Mouse (Mus musculus): ENCODE results near the gene Pgk1. TPM values are rescaled to one million over a fixed set of nuclear protein-coding genes. Genes with fewer than 3 reads are reported as not detected.

Pgk1 gene
- 50.7 and 67.9 TPM in 2 replicates for polyA plus RNA-seq (2012; rRNA removed)

DNA sequence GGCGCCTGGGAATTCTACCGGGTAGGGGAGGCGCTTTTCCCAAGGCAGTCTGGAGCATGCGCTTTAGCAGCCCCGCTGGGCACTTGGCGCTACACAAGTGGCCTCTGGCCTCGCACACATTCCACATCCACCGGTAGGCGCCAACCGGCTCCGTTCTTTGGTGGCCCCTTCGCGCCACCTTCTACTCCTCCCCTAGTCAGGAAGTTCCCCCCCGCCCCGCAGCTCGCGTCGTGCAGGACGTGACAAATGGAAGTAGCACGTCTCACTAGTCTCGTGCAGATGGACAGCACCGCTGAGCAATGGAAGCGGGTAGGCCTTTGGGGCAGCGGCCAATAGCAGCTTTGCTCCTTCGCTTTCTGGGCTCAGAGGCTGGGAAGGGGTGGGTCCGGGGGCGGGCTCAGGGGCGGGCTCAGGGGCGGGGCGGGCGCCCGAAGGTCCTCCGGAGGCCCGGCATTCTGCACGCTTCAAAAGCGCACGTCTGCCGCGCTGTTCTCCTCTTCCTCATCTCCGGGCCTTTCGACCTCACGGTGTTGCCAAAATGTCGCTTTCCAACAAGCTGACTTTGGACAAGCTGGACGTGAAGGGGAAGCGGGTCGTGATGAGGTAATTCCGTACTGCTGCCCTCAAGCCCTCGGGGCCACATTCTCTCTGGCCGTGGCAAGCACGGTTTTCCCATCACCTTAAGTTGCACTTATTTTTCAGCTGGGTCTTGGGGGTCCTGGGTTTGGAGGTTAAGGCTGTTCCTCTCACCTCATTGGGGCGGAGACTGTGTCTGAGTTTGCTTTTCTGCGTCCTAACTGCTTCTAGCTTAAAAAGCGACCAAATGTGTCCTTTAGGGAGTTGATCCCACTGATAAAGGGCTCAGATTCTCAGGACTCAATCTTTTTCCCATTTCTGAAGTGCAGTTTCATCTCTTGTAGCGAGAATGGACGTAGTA is at the start of gene Pgk1:
TSS of gene Pgk1 (plus strand) at position 388 of the 937 bp plus-strand sequence.
- H3K4me3 ChIP-seq (ENCODE audit: low read depth, low read length): peak within 1 kb of the TSS; percentile 92
- no peaks in the 10 kb centered on the region for H3K27me3 ChIP-seq (ENCODE audit: control insufficient read depth, insufficient read depth, low read length)
- WGBS: 11% methylated on average over 55 of the region's 55 CpGs
- TF ChIP-seq CTCF (IDR thresholded peaks at IDR 0.05; ENCODE audit: extremely low read depth, insufficient read length, insufficient replicate concordance, low read depth, low read length): no peak
- TF ChIP-seq POLR2A (IDR thresholded peaks at IDR 0.05; ENCODE audit: low read depth, low read length): peak; percentile 33; the same call in 1 of the 2 replicates
- peaks cover 4% of the 10 kb centered on the region; the same call in 1 of the 2 replicates for H3K36me3 ChIP-seq (ENCODE audit: control insufficient read depth, insufficient read depth, low read length)
- peak within 1 kb of the TSS; percentile 94 for H3K27ac ChIP-seq (ENCODE audit: insufficient read depth, low read depth, low read length)
- peaks cover 8% of the 10 kb centered on the region; the same call in 1 of the 2 replicates for H3K4me1 ChIP-seq (ENCODE audit: control insufficient read depth, insufficient read depth, insufficient read length, low read length)

DNA sequence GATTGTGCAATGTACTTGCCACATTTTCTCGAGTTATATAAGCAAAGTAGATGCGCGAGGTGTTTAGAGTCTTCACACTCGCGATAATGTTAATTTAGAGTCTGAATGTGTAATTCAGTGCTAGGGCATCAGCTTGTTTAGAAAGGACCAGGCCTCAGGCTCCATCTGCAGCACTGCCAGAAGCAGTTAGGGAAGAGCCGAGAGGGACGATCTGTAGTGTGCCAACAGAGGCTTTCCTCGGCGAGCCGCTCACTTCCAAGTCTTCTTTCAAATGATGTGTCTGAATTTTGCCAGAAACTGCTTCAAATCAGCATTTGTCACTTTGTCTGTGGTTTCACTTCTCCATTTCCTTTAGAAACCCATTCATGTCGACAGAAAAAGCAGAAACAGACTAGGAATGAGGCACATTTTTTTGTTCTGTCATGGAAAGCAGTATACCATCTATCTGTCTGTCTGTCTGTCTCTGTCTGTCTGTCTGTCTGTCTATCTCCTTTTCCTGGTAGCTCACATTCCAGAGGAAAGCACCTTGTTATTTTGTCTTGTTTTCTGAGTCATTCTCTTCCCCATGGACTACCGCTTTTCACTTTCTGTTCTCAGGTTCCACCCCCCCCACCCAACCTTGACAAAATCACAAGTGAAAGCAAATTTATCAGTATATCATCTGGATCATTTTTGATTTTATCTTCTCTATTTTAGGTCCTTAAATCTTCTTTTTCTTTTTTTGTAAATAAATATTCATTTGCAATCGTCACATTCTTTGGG is 47.4 kb upstream of the Pgk1 start:
- no peak overlapping the region for H3K27ac ChIP-seq (ENCODE audit: insufficient read depth, low read depth, low read length)
- no peak overlapping the region for H3K4me3 ChIP-seq (ENCODE audit: low read depth, low read length)
- no peaks in the 10 kb centered on the region for H3K4me1 ChIP-seq (ENCODE audit: control insufficient read depth, insufficient read depth, insufficient read length, low read length)
- TF ChIP-seq CTCF (IDR thresholded peaks at IDR 0.05; ENCODE audit: extremely low read depth, insufficient read length, insufficient replicate concordance, low read depth, low read length) (no peak), POLR2A (IDR thresholded peaks at IDR 0.05; ENCODE audit: low read depth, low read length) (no peak)
- no peaks in the 10 kb centered on the region for H3K36me3 ChIP-seq (ENCODE audit: control insufficient read depth, insufficient read depth, low read length)
- H3K27me3 ChIP-seq (ENCODE audit: control insufficient read depth, insufficient read depth, low read length): no peaks in the 10 kb centered on the region
- 72% methylated on average over 13 of the region's 13 CpGs for WGBS

DNA sequence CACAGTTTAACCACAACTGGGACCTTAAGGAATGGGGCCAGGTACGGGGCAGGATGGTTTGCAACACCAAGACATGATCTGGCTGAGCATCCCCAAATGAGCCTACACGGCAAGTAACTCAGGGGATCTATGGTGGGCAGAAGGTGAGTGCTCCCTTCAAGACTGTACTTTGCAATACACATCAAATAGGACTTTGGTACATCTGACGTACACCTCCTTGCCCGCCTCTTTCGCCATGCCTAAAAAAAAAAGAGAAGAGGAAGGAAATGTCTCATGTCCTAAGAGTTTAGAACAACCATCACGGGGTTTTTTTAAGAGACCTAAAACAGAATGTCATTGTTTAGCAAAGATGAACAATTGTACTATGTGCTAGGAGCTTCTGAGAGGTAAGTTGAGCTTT is 44.0 kb upstream of the Pgk1 start, which contains the start of gene Tlr13:
TSS of gene Tlr13 (plus strand) at position 269 of the 400 bp plus-strand sequence.
- no peak within 1 kb of the TSS for H3K4me3 ChIP-seq (ENCODE audit: low read depth, low read length)
- H3K4me1 ChIP-seq (ENCODE audit: control insufficient read depth, insufficient read depth, insufficient read length, low read length): no peaks in the 10 kb centered on the region
- no peaks in the 10 kb centered on the region for H3K36me3 ChIP-seq (ENCODE audit: control insufficient read depth, insufficient read depth, low read length)
- 92% methylated on average over 6 of the region's 6 CpGs for WGBS
- TF ChIP-seq CTCF (IDR thresholded peaks at IDR 0.05; ENCODE audit: extremely low read depth, insufficient read length, insufficient replicate concordance, low read depth, low read length): no peak
- no peak for TF ChIP-seq POLR2A (IDR thresholded peaks at IDR 0.05; ENCODE audit: low read depth, low read length)
- no peak within 1 kb of the TSS for H3K27ac ChIP-seq (ENCODE audit: insufficient read depth, low read depth, low read length)
- H3K27me3 ChIP-seq (ENCODE audit: control insufficient read depth, insufficient read depth, low read length): no peaks in the 10 kb centered on the region

DNA sequence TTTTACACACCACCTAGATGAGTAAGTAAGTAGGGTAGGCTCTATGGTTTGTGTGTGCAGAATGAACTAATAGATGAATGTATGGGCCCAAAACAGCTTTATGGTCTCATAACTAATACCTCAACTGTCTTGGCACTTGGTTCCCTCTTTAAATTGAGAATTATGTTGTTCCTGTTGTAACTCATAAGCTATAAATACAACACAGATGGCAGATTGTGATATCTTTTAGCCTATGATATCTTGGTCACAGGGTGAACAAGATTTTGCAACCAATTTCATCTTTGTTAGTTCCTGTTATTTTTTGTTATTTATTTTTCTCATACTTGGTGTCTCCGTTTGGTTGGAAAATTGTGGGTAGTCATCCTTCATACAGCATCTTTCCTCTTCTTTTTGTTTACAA is 38.7 kb upstream of the Pgk1 start:
- no peaks in the 10 kb centered on the region for H3K4me1 ChIP-seq (ENCODE audit: control insufficient read depth, insufficient read depth, insufficient read length, low read length)
- H3K27ac ChIP-seq (ENCODE audit: insufficient read depth, low read depth, low read length): no peak overlapping the region
- 96% methylated on average over 1 of the region's 1 CpGs for WGBS
- no peaks in the 10 kb centered on the region for H3K27me3 ChIP-seq (ENCODE audit: control insufficient read depth, insufficient read depth, low read length)
- H3K4me3 ChIP-seq (ENCODE audit: low read depth, low read length): no peak overlapping the region
- no peaks in the 10 kb centered on the region for H3K36me3 ChIP-seq (ENCODE audit: control insufficient read depth, insufficient read depth, low read length)
- TF ChIP-seq POLR2A (IDR thresholded peaks at IDR 0.05; ENCODE audit: low read depth, low read length): no peak
- no peak for TF ChIP-seq CTCF (IDR thresholded peaks at IDR 0.05; ENCODE audit: extremely low read depth, insufficient read length, insufficient replicate concordance, low read depth, low read length)

DNA sequence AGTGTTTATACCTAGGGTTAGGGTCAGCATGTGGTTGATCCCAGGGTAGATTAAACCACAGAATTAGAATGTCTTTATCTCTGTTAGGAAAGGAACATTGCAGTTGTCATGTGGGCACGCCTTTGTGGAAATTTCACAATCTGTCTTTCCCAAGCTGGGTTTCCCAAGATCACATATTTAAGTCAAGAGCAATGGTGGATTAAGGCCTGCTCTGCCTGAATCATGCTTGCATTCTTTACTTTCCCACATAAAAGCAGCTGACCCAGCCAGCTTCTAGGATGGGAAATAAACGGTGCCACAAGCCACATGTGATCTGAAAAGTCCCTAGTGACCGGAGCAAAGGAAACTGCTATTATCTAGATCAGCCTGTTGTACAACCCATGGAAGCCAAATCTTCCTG is 37.4 kb upstream of the Pgk1 start:
- Histone ChIP-seq H3K4me3 (ENCODE audit: low read depth, low read length) (no peak overlapping the region), H3K4me1 (ENCODE audit: control insufficient read depth, insufficient read depth, insufficient read length, low read length) (no peaks in the 10 kb centered on the region), H3K27me3 (ENCODE audit: control insufficient read depth, insufficient read depth, low read length) (no peaks in the 10 kb centered on the region), H3K36me3 (ENCODE audit: control insufficient read depth, insufficient read depth, low read length) (no peaks in the 10 kb centered on the region), H3K27ac (ENCODE audit: insufficient read depth, low read depth, low read length) (no peak overlapping the region)
- WGBS: 80% methylated on average over 3 of the region's 3 CpGs
- TF ChIP-seq POLR2A (IDR thresholded peaks at IDR 0.05; ENCODE audit: low read depth, low read length): no peak
- TF ChIP-seq CTCF (IDR thresholded peaks at IDR 0.05; ENCODE audit: extremely low read depth, insufficient read length, insufficient replicate concordance, low read depth, low read length): no peak

DNA sequence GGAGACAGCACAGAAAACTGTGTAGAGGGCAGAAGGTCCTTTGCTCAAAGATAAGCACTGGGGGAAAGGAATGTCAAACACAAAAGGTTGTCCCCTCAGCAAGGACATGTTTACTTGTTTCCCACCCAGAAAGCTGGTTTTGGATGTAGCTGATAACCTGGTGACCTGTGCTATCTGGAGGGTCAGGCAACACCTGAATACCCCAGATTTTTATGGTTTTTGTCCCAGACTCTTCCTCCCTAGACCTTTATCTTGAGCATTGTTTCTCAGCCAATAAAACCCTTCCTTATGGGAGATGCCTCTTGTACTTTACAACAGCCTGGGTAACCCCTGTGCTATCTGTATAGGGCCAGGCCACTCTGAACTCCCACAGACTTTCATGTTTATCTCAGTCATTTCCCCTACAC is 32.7 kb upstream of the Pgk1 start:
- no peak for TF ChIP-seq POLR2A (IDR thresholded peaks at IDR 0.05; ENCODE audit: low read depth, low read length)

DNA sequence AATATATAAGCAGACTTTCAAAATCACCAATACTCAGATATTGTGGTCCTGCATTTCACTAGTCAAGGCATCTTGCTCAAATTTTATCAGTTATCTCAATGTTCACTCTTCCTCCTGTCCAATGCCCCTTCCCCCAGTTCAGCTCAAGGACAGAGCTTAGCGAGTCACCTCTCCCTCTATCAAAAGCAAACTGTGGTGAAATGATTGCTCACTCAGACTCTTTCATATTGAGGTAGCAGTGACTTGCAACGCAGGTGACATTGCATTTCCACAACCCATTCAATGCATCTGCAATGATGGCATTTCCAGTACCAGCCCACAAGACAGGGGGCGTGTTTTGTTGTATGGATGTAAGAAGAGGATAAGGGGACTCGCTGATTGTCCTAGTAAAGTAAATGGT is 31.0 kb upstream of the Pgk1 start:
- TF ChIP-seq CTCF (IDR thresholded peaks at IDR 0.05; ENCODE audit: extremely low read depth, insufficient read length, insufficient replicate concordance, low read depth, low read length) (no peak), POLR2A (IDR thresholded peaks at IDR 0.05; ENCODE audit: low read depth, low read length) (no peak)
- H3K27me3 ChIP-seq (ENCODE audit: control insufficient read depth, insufficient read depth, low read length): no peaks in the 10 kb centered on the region
- 58% methylated on average over 4 of the region's 4 CpGs for WGBS
- H3K4me3 ChIP-seq (ENCODE audit: low read depth, low read length): no peak overlapping the region
- H3K4me1 ChIP-seq (ENCODE audit: control insufficient read depth, insufficient read depth, insufficient read length, low read length): no peaks in the 10 kb centered on the region
- no peaks in the 10 kb centered on the region for H3K36me3 ChIP-seq (ENCODE audit: control insufficient read depth, insufficient read depth, low read length)
- no peak overlapping the region for H3K27ac ChIP-seq (ENCODE audit: insufficient read depth, low read depth, low read length)

More for the DNA sequence above, 32.7 kb upstream of the Pgk1 start:
- no peak overlapping the region for H3K27ac ChIP-seq (ENCODE audit: insufficient read depth, low read depth, low read length)
- no peaks in the 10 kb centered on the region for H3K4me1 ChIP-seq (ENCODE audit: control insufficient read depth, insufficient read depth, insufficient read length, low read length)
- H3K27me3 ChIP-seq (ENCODE audit: control insufficient read depth, insufficient read depth, low read length): no peaks in the 10 kb centered on the region
- H3K36me3 ChIP-seq (ENCODE audit: control insufficient read depth, insufficient read depth, low read length): no peaks in the 10 kb centered on the region
- H3K4me3 ChIP-seq (ENCODE audit: low read depth, low read length): no peak overlapping the region
